Mouse (Mus musculus) hindbrain, embryonic 14.5 days (tissue): ENCODE results near the gene Aifm2. TPM values are rescaled to one million over a fixed set of nuclear protein-coding genes. Genes with fewer than 3 reads are reported as not detected.

Experiments used
- ATAC-seq: fragments of 200-750 bp; cut with Nextera tagmentation; 2 replicates; pipeline ENCODE4 v1.8.0; 2017; ENCODE audit warnings: moderate number of reproducible peaks, mild to moderate bottlenecking, moderate TSS enrichment, moderate library complexity; ENCODE audit not compliant: low FRiP score
- DNase-seq: peaks from one replicate; pipeline ENCODE4 v3.0.0-alpha.2; 2015; ENCODE audit warnings: low spot score
- H3K27ac ChIP-seq: fragments of 300-500 bp; sonication (generic); 2 replicates; pipeline ENCODE4 v1.5.1; 2014; ENCODE audit warnings: mild to moderate bottlenecking, moderate library complexity
- H3K27me3 ChIP-seq: fragments of 300-500 bp; sonication (generic); 2 replicates; pipeline ENCODE4 v1.6.1; 2014; ENCODE audit warnings: mild to moderate bottlenecking, low read length, mixed read lengths; ENCODE audit not compliant: control insufficient read depth, insufficient read depth
- H3K36me3 ChIP-seq: fragments of 300-500 bp; sonication (generic); replicated peaks from 2 replicates; pipeline ENCODE4 v1.6.1; 2014; ENCODE audit not compliant: control insufficient read depth, insufficient read depth
- H3K4me1 ChIP-seq: fragments of 300-500 bp; sonication (generic); replicated peaks from 2 replicates; pipeline ENCODE4 v1.6.1; 2014; ENCODE audit warnings: antibody characterized with exemption, low read length, mixed read lengths; ENCODE audit not compliant: control insufficient read depth, insufficient read depth
- H3K4me2 ChIP-seq: fragments of 300-500 bp; sonication (generic); replicated peaks from 2 replicates; pipeline ENCODE4 v1.6.1; 2014; ENCODE audit warnings: mild to moderate bottlenecking, moderate library complexity
- H3K4me3 ChIP-seq: fragments of 300-500 bp; sonication (generic); replicated peaks from 2 replicates; pipeline ENCODE4 v1.5.1; 2014; ENCODE audit warnings: mild to moderate bottlenecking, low read length
- H3K9ac ChIP-seq: fragments of 300-500 bp; sonication (generic); 2 replicates; pipeline ENCODE4 v1.6.1; 2014
- H3K9me3 ChIP-seq: fragments of 300-500 bp; sonication (generic); 2 replicates; pipeline ENCODE4 v1.6.1; 2016; ENCODE audit warnings: low read length; ENCODE audit not compliant: control insufficient read depth
- WGBS: fragments of 180-500 bp; shearing (Covaris S2); extraction: QIAGEN DNeasy Blood & Tissue Kit; methylation state at CpG from one replicate; pipeline ENCODE4 v1.1.7; 2014; 5-methylcytosine and 5-hydroxymethylcytosine counted together
- polyA plus RNA-seq: library from polyadenylated mRNA; unstranded; fragments of >200 nt; fragmentation: Nextera tagmentation; extraction: Ambion mirVana; gene quantifications from 2 replicates; pipeline ENCODE4 v1.2.1, GENCODE M21; 2014

The Aifm2 gene
- polyA plus RNA-seq, 1 experiment from 2014 or later = 11.9 TPM

DNA sequence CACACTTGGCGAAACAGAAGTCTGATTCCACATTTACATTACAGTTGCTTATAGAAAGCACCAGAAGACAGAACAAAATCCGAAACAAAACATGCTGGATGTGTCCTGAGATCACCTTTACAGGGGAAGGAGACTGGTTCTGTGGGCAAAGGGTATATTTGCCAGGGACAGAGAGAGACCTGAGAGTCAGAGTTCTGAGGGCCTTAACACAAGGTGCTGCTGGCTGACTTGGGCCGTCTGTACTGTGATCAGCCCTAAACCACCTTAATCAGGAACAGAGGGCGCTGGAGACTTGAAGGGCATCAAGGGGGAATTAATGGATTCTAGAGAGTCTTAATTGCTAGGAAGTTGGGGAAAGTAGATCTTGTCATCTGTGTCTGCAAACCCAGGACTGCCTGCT, 21.5 kb upstream of the Aifm2 start:
- Histone ChIP-seq H3K9me3 (no peaks in the 10 kb centered on the region), H3K27ac (no peak overlapping the region), H3K27me3 (no peaks in the 10 kb centered on the region), H3K36me3 (peaks cover 51% of the 10 kb centered on the region), H3K4me1 (peaks cover 17% of the 10 kb centered on the region), H3K4me3 (no peak overlapping the region), H3K9ac (no peak overlapping the region), H3K4me2 (no peak overlapping the region)
- no peak for DNase-seq
- ATAC-seq = no peak
- WGBS = 79% methylated on average over 4 of the region's 4 CpGs

DNA sequence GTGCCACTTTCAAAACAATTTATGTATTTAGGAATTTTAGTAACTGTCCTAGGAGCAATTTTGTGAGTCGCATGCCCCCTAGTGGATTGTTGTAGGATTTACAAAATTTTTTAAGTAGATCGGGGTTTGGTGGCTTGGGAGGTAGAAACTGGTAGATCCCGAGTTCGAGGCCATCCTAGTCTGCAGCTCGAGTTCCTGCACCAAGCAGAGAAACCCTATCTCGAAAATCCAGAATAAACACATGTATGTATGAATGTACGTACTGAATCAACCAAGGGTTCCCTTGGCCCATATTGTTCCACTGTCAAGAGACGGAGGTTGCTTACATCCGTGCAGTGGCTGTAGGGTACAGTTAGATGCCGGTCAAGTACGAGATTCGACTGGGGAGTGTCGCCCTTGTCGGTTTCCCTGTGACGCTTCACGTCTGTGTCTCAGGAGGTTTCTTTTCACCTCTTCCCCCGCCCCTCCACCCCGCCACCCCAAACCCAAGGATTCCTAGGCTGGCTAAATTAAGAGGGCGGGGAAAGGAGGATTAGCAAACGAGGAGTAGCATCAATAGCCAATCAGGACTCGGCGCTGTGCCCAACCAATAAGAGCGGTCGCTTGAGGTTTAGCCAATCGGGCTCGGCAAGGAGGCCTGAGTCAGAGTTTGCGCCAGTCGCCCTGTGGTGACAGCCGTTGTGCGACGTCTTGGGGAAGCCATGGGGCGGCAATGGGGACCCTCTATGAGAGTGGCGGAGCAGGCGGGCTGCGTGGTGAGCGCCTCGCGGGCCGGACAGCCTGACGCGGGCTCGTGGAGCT, 20.0 kb upstream of the Aifm2 start, which contains the start of gene Tysnd1:
Gene Tysnd1, plus strand, starts transcription at position 645 of the 801 bp plus-strand sequence.
- Histone ChIP-seq H3K36me3 (peaks cover 42% of the 10 kb centered on the region), H3K9ac (peak within 1 kb of the TSS; percentile 79), H3K27ac (peak within 1 kb of the TSS; percentile 75), H3K4me2 (peak within 1 kb of the TSS; percentile 100), H3K4me3 (peak within 1 kb of the TSS; percentile 98), H3K9me3 (no peaks in the 10 kb centered on the region), H3K27me3 (no peaks in the 10 kb centered on the region), H3K4me1 (peaks cover 17% of the 10 kb centered on the region)
- 1% methylated on average over 42 of the region's 42 CpGs for WGBS
- ATAC-seq = peak; percentile 97
- DNase-seq = peak; percentile 97

DNA sequence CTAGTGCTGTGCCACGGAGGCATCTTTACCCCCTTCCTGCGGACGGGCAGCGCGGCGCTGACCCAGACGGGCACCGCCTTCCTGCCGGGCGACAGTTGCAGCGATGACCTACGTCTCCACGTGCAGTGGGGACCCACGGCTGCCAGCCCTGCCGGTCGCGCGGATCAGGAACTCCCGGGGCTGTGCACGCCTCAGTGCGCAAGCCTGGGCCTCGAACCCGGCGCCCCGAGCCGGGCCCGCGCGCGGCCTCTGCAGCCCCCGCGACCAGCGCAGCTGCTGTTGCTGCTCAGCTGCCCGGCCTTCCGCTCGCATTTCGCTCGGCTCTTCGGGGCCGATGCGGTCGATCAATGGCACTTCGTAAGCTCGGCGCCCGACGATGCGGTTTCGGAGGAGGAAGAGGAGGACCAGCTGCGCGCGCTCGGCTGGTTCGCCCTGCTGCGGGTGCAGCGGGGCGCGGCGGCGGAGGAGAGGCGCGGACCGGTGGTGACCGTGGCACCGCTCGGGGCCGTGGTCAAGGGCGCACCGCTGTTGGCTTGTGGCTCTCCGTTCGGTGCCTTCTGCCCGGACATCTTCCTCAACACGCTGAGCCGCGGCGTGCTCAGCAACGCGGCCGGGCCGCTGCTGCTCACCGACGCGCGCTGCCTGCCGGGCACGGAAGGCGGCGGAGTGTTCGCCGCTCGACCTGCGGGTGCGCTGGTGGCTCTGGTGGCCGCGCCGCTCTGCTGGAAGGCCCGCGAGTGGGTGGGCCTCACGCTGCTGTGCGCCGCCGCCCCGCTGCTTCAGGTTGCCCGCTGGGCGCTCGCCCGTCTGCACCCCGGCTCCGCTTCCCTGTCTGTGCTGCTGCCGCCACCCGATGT, 19.1 kb upstream of the Aifm2 start:
- under 1% methylated on average over 97 of the region's 111 CpGs for WGBS
- DNase-seq (no peak), ATAC-seq (peak; percentile 64; the same call in 1 of the 2 replicates)
- H3K36me3 ChIP-seq = peaks cover 33% of the 10 kb centered on the region
- no peaks in the 10 kb centered on the region for H3K9me3 ChIP-seq
- peak overlapping the region; percentile 100 for H3K4me2 ChIP-seq
- no peaks in the 10 kb centered on the region for H3K27me3 ChIP-seq
- H3K4me3 ChIP-seq = peak overlapping the region; percentile 98
- H3K4me1 ChIP-seq = peaks cover 17% of the 10 kb centered on the region
- peak overlapping the region; percentile 79 for H3K9ac ChIP-seq
- H3K27ac ChIP-seq = peak overlapping the region; percentile 59; the same call in 1 of the 2 replicates

DNA sequence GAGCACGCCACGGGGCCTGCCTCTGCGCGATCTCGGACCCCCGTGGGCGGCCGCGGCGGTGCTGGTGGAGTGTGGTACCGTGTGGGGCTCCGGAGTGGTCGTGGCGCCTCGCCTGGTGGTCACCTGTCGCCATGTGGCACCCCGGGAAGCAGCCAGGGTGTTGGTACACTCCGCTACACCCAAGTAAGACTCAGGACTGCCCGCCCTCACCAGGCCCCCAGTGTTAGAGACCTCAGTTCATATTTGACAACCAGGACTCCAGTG, 18.6 kb upstream of the Aifm2 start:
- Histone ChIP-seq H3K27me3 (no peaks in the 10 kb centered on the region), H3K9me3 (no peaks in the 10 kb centered on the region), H3K36me3 (peaks cover 28% of the 10 kb centered on the region), H3K4me2 (peak overlapping the region; percentile 100), H3K4me3 (peak overlapping the region; percentile 98), H3K27ac (no peak overlapping the region), H3K4me1 (peaks cover 17% of the 10 kb centered on the region), H3K9ac (peak overlapping the region; percentile 79)
- ATAC-seq = no peak
- WGBS = 15% methylated on average over 19 of the region's 19 CpGs
- no peak for DNase-seq

DNA sequence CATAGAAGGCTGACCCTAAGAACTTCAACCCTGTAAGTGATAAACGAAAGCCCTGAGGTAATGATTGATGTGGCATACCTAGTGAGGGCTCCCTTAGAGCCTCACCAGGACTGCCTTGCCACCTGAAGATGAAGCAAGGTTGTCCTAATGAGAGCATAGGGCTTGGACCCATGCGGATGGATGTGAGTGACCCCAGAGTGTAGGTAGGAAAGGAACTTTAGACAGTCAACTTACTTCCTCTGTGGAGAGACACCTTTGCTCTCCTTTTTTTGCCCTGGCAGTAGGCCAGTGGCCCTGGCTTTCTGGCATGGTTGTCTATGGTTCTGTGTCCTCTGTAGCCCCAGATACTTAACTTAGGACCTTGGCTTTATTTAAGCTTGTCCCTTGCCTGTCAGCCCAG, 18.0 kb upstream of the Aifm2 start:
- H3K4me1 ChIP-seq = peaks cover 17% of the 10 kb centered on the region
- peak overlapping the region; percentile 98 for H3K4me3 ChIP-seq
- no peaks in the 10 kb centered on the region for H3K9me3 ChIP-seq
- peaks cover 28% of the 10 kb centered on the region for H3K36me3 ChIP-seq
- H3K27me3 ChIP-seq = no peaks in the 10 kb centered on the region
- peak overlapping the region; percentile 79; the same call in 1 of the 2 replicates for H3K9ac ChIP-seq
- DNase-seq = no peak
- no peak for ATAC-seq
- H3K27ac ChIP-seq = no peak overlapping the region
- WGBS = 82% methylated on average over 2 of the region's 2 CpGs
- H3K4me2 ChIP-seq = peak overlapping the region; percentile 100

DNA sequence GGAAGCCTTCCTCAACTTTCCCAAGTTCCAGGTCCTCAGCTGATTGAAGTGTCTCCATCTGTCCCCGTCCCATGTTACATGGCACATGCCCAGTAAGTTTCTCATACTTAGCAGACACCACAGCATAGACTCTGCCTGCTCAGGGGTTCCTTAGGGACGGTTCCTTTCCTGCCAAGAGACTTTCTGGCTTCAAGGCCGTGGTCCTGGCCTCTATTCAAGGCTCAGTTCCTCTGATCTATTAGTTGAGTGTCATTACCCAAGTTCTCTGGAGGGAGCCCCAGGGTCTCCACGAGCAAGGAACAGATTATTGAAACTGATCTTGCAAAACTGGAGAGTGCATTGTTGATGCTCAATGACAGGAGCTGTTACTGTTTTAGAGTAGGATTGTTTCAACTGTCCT, 10.4 kb upstream of the Aifm2 start:
- H3K4me2 ChIP-seq = no peak overlapping the region
- no peak overlapping the region for H3K4me3 ChIP-seq
- peaks cover 16% of the 10 kb centered on the region for H3K36me3 ChIP-seq
- DNase-seq (no peak), ATAC-seq (no peak)
- no peaks in the 10 kb centered on the region for H3K9me3 ChIP-seq
- H3K27ac ChIP-seq = no peak overlapping the region
- H3K9ac ChIP-seq = no peak overlapping the region
- no peaks in the 10 kb centered on the region for H3K27me3 ChIP-seq
- 82% methylated on average over 4 of the region's 4 CpGs for WGBS
- no peaks in the 10 kb centered on the region for H3K4me1 ChIP-seq

DNA sequence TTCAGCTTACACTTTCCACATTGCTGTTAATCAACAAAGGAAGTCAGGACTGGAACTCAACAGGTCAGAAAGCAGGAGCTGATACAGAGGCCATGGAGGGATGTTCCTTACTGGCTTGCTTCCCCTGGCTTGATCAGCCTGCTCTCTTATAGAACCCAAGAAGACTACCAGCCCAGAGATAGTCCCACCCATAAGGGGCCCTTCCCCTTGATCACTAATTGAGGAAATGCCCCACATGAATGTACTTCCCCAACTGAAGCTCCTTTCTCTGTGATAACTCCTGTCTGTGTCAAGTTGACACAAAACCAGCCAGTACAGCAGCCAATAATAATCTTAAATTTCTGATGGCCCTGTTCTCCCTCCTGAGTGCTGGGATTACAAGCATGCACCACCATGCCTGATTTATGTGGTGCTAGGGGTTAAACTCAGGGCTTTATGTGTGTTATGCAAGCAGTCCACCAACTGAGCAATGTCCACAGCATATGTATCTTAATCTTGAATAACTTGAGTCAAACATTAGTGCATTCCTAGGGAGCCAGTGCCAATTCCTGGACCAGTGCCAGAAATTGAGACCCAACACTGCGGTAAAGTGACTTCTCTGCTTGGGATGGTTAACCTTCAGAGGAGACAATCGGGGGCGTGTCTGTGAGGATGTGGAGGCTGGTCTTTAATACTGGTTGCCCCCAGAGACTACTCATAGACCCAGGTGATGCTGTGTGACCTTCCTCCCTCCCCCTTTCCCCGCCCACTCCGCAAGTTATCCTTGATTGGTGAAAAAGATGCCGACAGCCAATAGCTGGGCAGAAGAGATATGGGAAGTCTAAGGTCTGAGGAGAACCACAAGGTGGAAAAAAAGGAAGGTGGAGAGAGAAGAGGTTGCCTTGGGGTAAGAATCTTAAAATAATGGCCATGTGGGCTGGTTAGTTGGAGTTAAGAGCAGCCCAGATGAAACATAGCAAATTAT, 8.4 kb upstream of the Aifm2 start:
- ATAC-seq = no peak
- WGBS = 77% methylated on average over 6 of the region's 6 CpGs
- Histone ChIP-seq H3K4me2 (no peak overlapping the region), H3K9ac (no peak overlapping the region), H3K4me1 (no peaks in the 10 kb centered on the region), H3K4me3 (no peak overlapping the region), H3K27me3 (no peaks in the 10 kb centered on the region), H3K36me3 (peaks cover 14% of the 10 kb centered on the region), H3K9me3 (no peaks in the 10 kb centered on the region), H3K27ac (no peak overlapping the region)
- DNase-seq = no peak

DNA sequence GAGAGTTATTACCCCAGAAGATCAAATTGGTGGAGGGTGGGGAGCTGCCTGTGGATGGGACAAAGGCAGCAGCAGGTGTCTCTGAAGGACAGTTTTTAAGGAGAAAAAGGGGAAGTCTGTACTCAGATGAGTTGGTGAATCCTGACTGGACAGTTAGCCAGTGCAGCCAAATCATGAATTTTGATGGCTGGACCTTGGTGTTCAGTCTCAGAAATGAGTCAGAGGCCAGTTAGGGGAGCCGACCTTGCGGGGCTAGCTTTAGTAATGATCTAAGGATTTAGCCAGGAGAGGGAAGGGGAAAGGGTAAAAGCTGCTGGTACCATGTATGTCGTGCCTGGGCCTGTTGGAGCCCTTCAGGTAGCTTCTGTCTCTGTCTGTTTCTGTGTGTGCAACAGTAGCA, 1.5 kb upstream of the Aifm2 start:
- Histone ChIP-seq H3K4me3 (no peak overlapping the region), H3K27ac (no peak overlapping the region), H3K9me3 (no peaks in the 10 kb centered on the region), H3K9ac (no peak overlapping the region), H3K4me2 (no peak overlapping the region), H3K4me1 (no peaks in the 10 kb centered on the region), H3K36me3 (no peaks in the 10 kb centered on the region), H3K27me3 (peaks cover 4% of the 10 kb centered on the region; the same call in 1 of the 2 replicates)
- WGBS = 77% methylated on average over 3 of the region's 3 CpGs
- DNase-seq (no peak), ATAC-seq (no peak)
